Mouse (Mus musculus): ENCODE data around the gene Smpdl3b. TPM values are rescaled to one million over a fixed set of nuclear protein-coding genes. Genes with fewer than 3 reads are reported as not detected.
A peak's percentile ranks its signal among the peaks of the same experiment; 100 is the strongest.
"Not testable (repeated sequence)": the region's sequence is repeated elsewhere in the genome, so short reads cannot be mapped to it uniquely, and the experiment has no call there.

Smpdl3b gene
- total RNA-seq, 2 experiments from 2014 or later = 0.97 to 1.2 TPM

GRCm38 (mm10) chr4:132783732-132784131, 26.7 kb upstream of the Smpdl3b start:
- intact Hi-C loops (cut with DNase I) = no loop called here
- no peak for DNase-seq

GRCm38 (mm10) chr4:132780288-132780687, 23.2 kb upstream of the Smpdl3b start:
- no peak for DNase-seq
- intact Hi-C loops (cut with DNase I) = no loop called here

GRCm38 (mm10) chr4:132778562-132779201, 21.6 kb upstream of the Smpdl3b start:
- no peak for DNase-seq
- intact Hi-C loops (cut with DNase I) = no loop called here

GRCm38 (mm10) chr4:132776764-132777163, 19.7 kb upstream of the Smpdl3b start:
- DNase-seq = peak; percentile 61
- intact Hi-C loops (cut with DNase I) = no loop called here

GRCm38 (mm10) chr4:132774905-132775304, 17.9 kb upstream of the Smpdl3b start:
- DNase-seq = no peak
- intact Hi-C loops (cut with DNase I) = no loop called here

DNA sequence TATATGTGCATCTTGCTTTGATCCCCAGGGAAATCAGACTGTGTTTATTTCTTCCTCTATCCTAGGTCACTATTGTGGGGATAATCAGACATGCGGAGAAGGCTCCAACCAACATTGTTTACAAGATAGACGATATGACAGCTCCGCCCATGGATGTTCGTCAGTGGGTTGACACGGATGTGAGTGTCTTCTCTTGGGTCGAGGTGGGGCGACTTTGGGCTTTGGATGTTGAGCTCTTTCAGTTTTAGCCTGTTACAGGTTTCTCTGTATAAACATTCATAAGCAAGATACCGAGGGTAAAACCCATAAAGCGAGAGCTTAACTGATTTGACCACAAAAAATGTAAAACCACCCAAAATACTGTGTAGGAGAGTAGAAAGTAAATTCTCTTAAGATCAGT, 14.7 kb upstream of the Smpdl3b start:
- intact Hi-C loops (cut with DNase I) = no loop called here
- DNase-seq = no peak

- peak; percentile 99 for DNase-seq
- intact Hi-C loops (cut with DNase I) = no loop called here
These were observed 11.1 kb upstream of the Smpdl3b start, which contains the start of gene Rpa2 for GRCm38 (mm10) chr4:132767914-132768876. Gene Rpa2, plus strand, starts transcription at chr4:132768332.

DNA sequence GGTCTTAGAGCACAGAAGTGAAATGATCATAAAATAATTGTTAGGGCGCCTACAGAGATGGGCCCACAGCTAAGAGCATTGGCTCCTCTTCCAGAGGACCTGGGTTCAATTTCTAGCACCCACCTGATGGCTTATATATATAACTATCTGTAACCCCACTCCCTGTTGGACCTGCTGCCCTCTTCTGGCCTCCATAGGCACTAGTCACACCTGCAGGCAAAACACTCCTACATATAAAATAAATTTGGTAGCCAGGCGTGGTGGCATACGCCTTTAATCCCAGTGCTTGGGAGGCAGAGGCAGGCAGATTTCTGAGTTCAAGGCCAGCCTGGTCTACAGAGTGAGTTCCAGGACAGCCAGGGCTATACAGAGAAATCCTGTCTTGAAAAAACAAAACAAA, 6.1 kb upstream of the Smpdl3b start:
- DNase-seq; intact Hi-C loops (cut with DNase I): not testable (repeated sequence)

- DNase-seq = no peak
- intact Hi-C loops (cut with DNase I) = no loop called here
These were observed 5.5 kb upstream of the Smpdl3b start for GRCm38 (mm10) chr4:132762602-132763001.

GRCm38 (mm10) chr4:132760296-132760695, 3.2 kb upstream of the Smpdl3b start:
- DNase-seq = no peak
- intact Hi-C loops (cut with DNase I) = no loop called here

DNA sequence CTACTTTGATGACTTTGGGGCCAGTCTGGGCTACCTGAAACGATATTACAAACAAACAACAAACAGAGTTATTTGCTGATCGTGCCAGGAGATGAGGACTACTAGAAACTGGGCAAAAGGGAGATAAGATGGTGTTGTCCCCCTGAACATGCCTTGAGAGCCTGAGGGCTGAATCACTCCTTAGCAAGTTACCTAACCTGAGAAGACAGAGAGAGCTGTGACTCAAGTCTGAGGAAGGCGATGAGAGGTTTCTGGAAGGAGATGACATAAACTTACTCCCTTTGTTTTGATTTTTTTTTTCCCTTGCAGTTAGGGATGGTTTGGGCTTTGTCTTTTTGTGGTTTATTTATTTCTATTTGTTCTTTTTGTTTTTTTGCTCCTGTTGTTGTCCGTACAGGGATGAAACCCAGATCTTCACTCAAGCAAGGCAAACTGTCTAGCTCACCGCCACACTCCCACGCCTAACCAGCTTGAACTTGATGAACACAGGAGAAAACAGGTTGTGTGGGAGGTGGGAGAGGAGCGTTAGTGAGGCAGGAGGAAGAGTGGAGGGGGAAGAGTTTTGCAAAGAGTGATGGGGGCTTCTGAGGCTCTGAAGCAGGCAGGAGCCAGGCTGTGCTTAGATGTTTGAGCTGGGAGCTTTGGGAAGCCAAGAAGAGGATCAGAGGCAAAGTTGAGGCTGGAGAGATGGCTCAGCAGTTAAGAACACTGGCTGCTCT, 740 bp upstream of the Smpdl3b start:
- no peak for DNase-seq
- intact Hi-C loops (cut with DNase I) = no loop called here

DNA sequence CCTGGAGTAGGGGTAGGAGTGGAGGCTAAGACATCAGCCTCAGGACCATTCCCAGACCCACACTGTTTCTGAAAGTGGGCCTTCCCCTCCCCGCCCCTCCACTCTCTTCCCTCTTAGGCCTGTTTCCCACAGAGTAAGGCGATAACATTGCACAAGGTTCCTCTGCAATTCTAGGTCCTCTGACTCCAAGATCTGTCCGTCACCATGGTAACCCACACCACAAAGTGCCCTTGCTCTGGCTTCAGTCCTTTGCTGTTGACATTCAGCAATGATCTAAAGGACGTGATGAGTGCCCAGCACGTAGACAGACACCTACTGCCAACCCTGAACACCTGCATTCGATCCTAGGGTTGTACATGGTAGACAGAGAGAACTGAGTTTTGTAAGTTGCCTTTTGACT, 4.1 kb downstream of the Smpdl3b start:
- DNase-seq = no peak
- intact Hi-C loops (cut with DNase I) = no loop called here

DNA sequence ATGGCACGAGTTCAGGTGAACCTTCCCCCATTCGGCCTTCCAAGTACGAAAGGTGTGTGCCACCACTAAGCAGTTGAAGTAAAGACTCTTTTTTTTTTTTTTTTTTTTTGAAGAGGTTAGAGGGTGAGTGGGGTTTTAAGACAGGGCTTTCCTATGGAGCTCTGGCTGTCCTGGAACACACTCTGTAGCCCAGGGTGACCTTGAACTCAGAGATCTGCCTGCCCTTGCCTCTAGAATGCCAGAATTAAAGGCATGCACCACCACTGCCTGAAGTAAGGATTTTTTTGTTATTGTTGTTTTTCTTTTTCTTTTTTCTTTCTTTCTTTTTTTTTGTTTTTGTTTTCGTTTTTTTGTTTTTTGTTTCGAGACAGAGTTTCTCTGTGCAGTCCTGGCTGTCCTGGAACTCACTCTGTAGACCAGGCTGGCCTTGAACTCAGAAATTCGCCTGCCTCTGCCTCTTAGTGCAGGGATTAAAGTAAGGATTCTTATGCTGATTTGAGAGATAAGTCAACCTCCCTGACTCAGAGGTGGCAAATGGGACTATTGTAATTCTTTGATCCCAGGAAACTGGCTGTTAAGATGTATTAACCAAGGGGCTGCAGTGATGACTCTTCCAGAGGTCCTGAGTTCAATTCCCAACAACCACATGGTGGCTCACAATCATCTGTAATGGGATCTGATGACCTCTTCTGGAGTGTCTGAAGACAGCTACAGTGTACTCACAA, 7.6 kb downstream of the Smpdl3b start:
- intact Hi-C loops (cut with DNase I) = no loop called here
- DNase-seq = no peak

DNA sequence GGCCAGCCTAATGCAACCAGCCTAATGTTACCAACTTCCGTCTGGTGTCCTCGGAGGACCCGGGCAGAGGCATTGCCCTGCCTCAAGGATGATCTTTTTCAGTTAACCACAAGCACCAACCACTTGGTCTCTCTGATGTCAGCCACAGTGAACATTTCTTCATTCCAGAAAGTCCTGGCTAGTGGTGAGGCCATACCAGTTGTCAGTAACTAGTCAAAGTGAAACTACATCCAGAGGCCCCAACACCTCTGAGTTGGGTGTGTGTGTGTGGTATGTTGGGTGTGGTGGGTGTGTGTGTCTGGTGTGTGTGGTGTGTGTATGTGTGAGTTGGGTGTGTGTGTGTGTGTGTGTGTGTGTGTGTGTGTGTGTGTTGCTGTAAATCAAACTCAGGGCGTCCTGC, 8.3 kb downstream of the Smpdl3b start:
- intact Hi-C loops (cut with DNase I) = no loop called here
- DNase-seq = no peak

DNA sequence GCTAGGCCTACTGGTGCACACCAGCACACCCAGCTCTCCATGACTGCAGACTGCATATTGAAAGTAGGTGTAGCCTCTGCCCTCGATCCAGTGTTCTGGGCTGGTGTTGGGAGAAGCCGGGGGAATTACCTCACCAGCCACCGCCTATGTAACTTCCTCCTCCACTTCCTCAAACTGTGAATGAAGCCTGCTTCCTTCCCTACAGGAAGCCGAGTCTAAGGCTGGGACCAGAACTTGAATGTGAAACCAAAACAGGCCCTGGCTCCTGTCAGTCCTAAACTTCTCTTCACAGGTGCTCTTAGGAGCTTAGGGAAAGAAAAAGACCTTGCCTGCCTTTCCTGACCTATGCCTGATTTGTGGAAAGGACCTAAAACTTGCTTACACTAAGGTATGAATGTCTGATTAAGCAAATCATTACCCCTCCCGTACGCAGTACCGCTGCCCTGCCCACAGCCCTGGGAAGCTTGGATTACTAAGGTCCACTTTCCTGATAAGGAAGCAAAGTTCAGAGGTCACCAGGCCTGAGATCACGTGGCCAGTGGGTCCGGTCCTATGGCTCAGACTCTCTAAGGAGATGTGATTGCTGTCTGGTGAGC, 9.3 kb downstream of the Smpdl3b start:
- intact Hi-C loops (cut with DNase I) = no loop called here
- no peak for DNase-seq

DNA sequence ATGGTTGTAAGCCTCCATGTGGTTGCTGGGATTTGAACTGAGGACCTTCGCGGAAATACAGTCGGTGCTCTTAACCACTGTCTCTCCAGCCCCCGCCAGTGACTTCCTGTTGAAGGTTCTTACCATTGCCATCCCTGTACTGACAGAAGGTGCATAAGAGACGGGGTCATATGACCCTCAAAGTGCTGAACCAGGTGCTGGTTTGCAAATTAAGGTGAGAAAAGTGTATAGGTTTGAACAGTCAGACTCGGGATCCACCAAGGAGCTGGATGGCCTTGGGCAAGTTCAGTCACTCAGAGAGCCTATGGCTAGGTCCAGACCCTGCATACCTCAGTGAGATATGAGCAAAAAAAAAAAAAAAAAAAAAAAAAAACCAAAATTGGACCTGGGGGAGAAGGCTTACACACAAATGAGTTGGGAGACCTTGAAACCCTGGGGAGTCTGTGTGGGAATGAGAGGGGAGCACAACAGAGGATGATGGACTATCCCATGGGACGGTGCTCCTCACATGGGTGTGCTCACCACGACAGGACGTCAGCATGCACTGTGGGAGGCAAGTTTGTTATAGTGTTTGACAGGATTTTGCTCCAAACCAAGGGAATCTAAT, 10.0 kb downstream of the Smpdl3b start:
- DNase-seq = no peak
- intact Hi-C loops (cut with DNase I) = no loop called here

- intact Hi-C loops (cut with DNase I) = no loop called here
- DNase-seq = no peak
These were observed 12.8 kb downstream of the Smpdl3b start for GRCm38 (mm10) chr4:132743992-132744911.

DNA sequence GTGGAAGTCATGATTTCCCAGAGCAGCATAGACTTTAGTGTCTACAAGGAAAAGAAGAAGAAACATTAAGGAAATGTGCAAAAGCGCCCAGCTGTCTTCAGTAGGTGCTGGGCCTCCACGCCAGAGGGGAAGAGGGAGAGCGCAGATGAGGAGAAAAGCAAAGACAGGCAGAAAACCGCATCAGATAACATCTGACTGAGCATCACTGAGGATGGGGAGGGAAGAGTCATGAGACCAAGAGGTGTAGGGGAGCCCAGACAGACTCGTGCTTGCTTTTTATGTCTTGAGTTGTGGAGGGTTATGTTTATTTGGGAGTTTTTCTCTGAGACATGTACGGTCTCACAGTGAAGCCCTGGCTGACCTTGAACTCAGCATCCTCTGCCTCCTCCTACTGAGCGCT, 15.6 kb downstream of the Smpdl3b start:
- no peak for DNase-seq
- intact Hi-C loops (cut with DNase I) = no loop called here

- intact Hi-C loops (cut with DNase I) = not testable (repeated sequence)
These were observed 19.9 kb downstream of the Smpdl3b start for GRCm38 (mm10) chr4:132737154-132737553.

More at GRCm38 (mm10) chr4:132737154-132737553, 19.9 kb downstream of the Smpdl3b start:
- not testable (repeated sequence) for DNase-seq

Data from left cerebral cortex, postnatal 4 days (tissue).